Mouse (Mus musculus) cerebellum, postnatal 25 days (tissue): ENCODE measurements around the gene Pgam1.
"Not testable (repeated sequence)": the region's sequence is repeated elsewhere in the genome, so short reads cannot be mapped to it uniquely, and the experiment has no call there.

Source experiments
- DNase-seq, 2 experiments: peaks; one replicate each; pipeline ENCODE4 v3.0.0; 2021; ENCODE audit warnings: mixed read lengths in 2 of 2

Gene Pgam1

DNA sequence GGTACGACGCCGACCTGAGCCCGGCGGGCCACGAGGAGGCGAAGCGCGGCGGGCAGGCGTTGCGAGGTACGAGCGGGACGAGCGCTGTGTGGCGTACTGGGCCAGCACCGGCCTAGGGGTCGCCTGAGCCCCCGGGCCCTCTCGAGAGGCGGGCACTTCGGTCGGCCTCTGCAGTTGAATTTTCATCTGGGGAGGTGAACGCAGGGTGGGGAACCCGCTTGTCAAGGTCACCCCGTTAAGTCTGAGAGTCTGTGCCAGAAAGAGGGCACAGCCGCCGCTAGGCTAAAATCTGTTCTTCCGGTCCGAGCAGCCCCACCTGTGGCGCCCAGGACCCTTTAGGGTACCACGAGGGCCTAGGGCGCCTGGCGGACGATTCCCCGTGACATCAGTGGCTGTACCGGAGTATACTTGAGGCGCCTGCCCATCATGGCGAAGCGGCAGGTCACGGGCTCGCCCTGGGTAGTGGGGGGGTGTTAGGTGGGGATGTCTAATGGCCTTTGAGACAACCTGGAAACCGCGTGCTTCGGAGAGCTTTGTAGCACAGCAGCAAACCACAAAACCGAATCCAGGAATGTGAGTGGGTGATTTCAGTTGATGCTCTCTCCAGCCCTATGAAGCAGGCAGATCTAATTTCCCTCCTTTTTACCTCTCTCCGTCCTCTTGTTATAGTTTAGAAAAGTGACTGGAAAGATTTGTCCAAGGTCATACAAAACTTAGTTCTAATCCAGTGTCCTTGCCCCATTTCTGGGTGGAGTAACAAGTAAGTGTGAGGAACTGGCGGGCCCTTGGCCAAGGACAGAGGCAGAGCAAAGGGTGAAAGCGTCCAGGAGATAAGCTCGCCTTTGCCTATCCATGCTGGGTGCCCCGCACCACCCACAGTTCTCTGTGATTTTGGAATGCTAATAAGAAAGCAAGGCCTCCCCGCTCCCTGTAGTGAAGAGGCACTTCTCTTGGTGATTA, 678 bp downstream of the Pgam1 start:
- peak; percentile 24 to 71 for DNase-seq

DNA sequence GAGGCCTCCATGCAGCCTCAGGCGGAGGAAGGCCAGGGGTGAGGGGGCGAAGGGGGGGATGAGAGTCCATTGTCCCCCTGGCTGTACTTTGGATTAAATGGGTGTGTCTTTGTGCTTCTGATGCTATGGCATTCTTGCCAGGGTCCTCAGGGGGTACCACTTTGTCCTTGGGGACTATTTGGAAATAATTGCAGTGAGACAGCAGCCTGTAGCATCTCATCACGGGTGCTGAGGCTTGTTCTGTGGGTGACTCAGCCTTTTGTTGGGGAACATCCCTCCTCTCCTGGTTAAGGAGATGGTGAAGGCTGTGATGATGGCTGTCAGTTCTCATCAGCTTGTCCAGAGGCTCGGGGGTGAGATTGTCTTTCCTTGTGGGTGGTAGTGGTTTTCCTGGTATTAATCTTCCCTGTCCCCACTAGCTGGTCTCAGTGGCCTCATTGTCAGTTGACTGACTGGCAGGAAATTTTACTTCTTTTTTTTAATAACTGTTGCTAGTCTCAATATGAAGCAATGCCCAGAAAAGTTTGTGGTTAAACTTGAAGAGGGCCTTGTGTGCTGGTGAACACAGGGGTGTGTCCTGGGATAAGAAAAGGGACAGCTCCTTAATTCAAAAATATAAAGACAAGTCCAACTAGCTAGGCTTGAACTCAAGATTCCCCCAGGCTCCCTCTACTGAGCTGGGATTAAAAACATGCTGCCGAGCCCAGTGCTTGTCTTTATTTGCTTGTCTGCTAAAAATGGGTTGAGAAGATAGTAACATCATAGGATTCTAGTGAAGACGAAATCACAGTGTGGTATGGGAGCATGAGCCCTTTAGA, 2.3 kb downstream of the Pgam1 start:
- DNase-seq: no peak

DNA sequence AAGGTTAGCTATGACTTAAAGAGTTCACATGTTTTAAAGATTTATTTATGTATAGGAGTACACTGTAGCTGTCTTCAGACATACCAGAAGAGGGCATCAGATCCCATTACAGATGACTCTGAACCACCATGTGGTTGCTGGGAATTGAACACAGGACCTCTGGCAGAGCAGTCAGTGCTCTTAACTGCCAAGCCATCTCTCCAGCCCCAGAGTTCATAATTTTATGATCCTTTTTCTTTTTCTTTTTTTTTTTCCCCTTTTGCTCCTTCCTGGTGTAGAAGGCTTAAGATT, 2.8 kb downstream of the Pgam1 start:
- DNase-seq: not testable (repeated sequence)

DNA sequence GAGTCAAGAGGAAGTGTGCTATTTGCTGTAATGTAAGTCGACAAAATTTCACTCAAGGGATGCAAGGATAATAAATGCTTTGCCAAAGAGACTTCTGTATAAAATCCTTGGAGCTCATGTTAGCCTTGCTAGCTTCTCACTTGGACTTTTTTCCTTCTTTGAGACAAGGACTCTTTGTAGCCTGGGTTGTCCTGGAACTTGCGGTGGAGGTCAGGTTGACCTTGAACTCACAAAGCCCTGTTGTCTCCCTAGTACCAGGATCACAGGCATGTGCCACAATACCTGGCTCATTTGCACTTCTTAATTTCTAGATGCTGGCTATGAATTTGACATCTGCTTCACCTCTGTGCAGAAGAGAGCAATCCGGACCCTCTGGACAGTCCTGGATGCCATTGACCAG, 3.6 kb downstream of the Pgam1 start:
- DNase-seq: no peak

DNA sequence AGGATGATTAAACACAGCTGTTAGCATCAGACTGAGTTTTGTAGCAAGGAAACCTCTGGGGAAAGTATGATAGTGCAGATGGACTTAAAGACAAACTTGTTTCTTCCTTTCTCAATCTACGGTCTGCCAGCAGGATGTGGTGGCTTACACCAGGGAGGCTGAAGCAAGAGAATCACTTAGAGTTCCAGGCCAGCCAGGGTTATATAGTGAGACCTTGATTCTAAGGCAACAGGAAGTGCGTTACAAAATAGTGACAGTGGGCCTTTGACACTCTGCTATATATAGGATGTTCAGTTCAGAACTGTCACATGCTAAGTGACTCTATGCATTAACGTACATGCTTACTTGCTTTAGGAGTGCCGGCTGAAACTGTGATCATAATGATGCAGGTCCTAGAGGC, 5.1 kb downstream of the Pgam1 start:
- DNase-seq: no peak

DNA sequence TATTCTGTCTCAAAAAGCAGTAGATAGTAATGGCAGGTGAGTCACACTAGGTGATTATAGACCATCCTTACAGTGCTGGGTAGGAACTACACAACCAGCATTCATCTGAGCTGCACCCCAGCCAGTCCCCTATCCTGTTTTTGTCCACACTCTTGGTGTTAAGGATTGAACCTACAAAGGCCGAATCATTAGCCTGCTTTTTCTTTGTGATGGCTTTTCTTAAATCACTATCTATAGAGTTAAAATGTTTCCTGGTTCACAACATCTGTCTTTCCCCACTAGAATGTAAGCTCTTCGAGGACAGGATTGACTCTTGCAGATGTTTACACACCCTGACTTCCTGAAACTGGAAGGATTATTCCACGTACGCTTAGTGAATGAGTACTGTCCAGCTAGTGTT, 7.7 kb downstream of the Pgam1 start:
- no peak for DNase-seq

DNA sequence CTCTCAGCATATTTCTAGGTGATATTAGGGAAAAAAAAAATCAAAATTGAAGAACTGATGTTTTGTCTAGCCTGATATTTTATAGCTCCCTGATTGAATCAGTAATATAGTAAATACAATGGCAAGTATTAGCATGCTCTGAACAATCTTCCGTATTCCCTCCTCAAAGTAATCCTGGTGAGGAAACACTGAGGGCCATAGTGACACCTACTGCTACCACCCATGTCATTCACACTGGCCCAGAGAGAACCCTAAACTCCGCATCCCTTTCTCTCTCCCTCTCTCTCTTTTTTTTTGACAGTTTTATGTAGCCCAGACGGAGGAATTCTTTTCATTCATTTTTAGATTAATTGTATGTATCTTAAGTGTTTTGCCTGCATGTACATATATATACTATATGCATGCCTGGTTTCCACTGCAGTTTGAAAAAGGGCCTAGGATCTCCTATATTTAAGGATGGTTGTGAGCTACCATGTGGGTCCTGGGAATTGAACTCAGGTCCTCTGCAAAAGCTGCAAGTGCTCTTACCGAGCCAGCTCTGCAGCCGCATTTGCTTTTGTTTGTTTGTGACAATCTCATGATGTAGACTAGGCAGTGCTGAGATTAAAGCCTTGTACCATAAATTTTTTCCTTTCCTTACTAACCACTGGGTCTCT, 8.8 kb downstream of the Pgam1 start:
- no peak for DNase-seq

DNA sequence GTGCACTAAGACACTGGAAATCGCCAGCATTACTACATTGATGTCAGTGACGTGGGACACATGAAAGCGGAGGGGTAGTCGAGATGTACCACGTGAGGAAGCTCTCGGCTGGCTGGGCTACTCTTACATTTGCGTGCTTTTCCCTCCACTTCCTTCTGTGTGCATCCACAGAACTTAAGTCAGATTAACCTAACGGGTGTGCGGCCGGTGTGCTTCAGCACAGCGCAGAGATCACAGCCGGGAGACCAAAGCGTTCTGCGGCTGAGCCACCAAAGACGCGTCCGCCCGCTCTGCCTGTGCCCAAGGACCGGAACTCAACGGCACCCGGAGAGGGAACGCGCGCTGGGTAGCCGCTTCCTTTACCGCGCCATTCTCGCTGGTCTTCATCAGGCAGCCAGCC, 21.0 kb downstream of the Pgam1 start:
- no peak for DNase-seq

DNA sequence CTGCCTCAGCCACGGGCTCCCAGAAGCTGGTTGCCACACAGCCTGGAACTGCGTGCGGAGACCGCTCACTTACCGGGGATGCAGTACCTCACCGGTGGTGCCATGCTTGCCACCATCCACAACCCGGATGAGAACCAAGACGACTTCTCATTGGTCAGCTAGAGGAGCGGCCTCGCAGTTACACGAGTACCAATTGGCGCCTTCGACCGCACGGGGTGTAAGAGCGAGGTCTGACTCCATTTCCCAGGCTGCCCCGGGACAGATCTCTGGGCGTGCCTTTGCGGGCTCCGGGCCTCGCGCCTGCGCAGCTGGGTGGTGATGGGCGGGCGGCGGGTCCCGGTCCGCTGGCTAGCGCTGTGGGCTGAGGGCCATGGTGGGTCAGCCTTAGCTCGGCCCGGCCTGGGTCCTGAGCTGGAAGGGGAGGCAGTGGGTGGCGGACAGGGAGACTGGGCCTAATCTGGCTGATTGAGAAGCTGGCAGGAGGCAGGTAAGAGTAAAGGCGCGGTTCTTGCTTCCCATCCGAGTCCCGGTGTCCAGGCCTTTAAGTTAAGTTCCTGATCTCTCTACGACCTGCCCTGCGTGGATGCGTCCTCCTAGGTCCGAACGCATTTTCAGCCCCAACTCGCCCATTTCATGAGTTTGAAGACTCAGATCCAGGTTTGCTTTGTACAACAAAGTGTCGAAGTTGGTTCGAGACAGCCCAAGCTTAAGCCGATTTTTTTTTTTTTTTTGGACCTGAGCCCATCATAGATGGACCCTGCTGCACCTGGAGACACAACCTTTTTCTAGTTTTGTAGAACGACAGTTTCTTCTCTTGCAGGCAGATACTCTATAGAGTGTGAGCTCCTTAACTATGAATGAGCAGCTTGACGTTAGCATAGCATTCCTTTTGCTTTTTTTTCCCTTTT, 21.7 kb downstream of the Pgam1 start, which contains the start of the genes Exosc1 and Zdhhc16:
Exosc1 (minus strand) TSS at position 245 of the 908 bp plus-strand sequence.
Zdhhc16 (plus strand) TSS at position 302 of the 908 bp plus-strand sequence.
- DNase-seq: peak; percentile 98 to 99

DNA sequence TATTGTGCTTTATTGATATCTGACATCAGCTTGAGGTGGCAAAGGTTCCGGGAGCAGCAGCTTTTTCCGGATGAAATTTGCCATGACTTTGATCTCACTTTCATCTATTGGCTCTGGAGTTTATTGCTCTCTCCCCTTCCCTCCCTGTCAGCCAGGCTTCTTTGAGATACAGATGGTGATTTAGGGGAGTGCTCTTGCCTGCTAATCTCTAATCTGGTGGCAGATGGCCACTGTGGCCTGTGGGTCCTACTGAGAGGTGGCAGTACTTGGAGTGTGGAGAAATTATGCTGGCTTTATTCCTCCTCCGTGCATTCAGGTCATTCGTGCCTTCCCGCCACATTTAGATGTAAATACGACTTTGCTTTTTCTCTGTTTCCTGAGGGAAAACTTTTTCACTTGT, 22.4 kb downstream of the Pgam1 start:
- DNase-seq: peak in 1 of 2 experiments; percentile 29

DNA sequence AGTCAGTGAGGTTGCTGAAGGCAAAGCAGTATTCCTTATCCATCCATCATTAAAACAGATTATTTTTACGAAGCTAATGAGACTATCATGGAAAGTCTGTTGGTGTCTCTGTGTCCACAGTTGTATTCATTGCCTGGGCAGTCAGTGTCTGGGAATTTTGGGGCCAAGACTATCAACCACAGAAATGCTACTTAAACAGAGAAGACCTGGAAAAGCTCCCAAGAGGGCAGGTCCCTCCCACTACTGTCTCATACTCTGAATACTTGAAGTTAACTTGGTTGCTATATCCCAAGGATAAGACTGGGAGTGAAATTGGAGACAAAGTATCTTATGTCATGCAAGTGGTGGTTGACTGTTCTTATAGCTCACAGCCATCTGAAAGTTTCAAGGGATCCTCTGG, 24.2 kb downstream of the Pgam1 start:
- DNase-seq: no peak

DNA sequence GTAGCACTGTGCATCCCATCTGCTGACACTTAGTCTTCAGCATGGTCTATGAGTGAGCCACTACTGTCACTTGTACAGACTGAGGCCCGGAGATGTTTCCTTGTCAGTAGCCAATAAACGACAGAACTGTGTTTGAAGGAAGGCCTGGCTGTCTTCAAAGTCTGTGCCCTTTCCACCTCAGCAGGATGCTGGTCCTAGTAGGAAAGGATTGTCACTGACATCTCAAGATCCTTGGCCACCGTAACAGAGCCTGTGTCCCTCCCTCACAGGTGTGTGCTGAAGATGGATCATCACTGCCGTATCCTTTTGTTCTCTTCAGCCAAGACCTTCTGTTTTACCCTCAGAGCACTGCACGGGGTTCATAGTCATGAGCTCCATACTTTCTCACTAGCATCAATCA, 26.8 kb downstream of the Pgam1 start:
- DNase-seq: no peak

DNA sequence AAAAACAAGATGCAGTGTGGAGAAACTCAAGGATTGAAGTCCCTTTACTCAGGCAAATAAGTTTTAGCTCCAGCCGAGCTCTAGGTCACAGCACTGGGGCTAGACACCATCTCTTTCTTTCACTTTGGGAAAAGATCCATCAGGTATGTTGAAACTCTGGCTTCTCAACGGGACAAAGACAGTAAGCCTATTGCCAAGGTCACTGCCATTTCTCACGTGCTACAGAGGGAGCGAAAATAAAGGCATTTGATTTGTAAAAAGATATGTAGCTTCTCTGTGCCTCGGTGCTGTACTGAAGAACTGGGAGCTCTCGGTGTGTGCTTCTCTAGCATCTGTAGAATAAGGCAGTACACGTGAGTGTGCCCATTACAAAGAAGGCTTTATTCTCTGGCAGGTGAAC, 32.1 kb downstream of the Pgam1 start:
- no peak for DNase-seq

DNA sequence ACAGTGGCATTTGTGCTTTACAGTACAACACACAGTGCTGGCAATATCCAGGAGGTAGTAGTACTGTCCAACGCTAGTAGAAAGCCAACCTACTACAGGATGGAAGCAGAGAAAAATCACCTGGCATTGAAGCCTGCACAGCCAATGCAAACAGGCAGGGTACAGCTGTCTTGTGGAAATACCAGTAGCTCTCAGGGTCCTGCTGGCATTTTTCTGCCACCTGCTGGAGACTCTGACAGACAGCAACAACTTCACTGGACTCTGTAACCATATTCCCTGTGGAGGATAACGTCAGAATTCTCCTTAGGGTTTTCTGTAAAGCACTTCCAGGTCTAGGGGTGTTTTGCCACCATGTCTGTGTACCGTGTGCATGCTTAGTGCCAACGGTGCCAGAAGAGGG, 40.6 kb downstream of the Pgam1 start:
- DNase-seq: no peak

DNA sequence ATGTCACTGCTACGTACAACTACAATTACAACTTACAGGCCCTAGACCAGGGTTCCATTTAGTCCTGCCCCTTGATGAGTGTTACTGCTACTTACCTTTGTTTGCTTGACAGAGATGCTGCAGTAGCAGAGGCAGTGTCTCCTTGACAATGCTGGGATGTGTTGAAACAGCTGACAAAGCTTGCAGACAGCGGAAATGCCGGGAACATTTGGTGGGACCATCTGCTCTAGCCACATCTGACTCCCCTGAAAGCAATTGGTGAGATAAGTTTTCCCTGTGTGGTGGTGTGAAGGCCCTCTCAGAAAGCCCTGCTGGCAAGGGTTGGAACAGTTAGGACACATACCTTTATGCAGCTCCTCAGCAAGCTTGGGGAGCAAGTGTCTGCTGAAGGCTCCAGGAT, 41.9 kb downstream of the Pgam1 start:
- no peak for DNase-seq
